Mouse (Mus musculus) heart, adult 18-20 months (tissue): ENCODE measurements at regions not wholly inside any gene's neighbourhood (a gene's known extent, or its start where the extent isn't known, plus 50 kb on each side); places are given as distances from the start of the nearest gene placed in this dataset.

Experiments
- DNase-seq, 2 experiments: peaks; one replicate each; pipeline ENCODE4 v3.0.0; 2021 to 2022; ENCODE audit warnings: mixed read lengths in 1 of 2

DNA sequence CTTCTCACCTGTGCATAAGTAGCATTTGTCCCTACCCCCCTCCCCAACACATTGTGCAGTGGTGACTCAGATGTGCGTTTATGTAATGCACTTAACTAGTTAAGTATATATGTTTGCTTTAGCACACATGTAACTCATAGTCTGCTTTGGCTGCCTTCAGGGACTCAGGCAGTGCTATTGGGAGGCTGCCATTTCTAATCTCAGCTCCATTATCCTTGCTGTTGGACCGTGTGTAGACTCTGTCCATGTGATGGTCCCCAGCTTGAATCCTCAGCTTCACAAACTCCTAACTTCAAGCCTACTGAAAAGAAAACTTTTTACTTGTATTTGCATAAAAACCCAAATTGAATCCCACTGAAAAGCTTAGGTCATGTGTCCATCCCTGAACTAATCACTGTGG is 194.7 kb upstream of the Ppp2r3a start:
- DNase-seq = peak; percentile 30 to 41

DNA sequence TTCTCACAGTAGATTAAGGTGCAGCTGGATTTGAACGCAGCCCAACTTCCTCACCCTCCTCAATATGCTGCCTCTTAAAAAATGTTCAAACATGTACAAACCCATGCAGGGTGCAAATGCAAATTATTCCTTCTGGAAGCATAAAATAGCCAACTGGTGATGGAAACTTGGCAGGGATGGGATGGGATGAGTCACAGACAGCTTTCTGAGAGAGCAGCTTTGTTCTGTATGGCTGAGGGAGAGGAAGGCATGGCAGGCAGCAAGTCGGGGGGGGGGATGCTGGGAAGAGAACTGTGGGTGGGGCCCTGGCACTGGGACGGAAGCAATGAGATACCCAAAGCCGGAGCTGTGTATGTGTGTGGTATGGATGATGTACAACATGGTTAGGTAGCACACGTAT is 194.2 kb upstream of the Ppp2r3a start:
- DNase-seq = peak; percentile 35 to 66

DNA sequence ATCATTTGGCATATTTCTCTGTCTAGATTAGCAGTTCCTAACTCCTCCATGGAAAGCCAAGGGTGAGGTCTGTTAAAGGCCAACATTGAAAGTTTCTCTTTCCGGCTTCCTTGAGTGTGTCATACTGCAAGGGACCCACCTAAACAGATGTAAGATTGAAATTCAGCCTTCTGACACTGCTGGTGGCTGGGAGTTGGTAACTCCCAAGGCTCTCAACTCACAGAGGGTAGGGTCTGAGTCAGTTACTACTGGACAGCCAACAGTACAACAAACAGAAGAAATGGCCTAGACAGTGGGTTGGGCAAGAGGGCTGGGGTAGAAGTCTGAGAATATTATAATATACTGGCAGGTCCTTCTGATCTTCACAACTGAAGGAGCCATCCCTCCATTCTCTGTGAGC is 193.7 kb upstream of the Ppp2r3a start:
- DNase-seq = peak; percentile 23 to 50

DNA sequence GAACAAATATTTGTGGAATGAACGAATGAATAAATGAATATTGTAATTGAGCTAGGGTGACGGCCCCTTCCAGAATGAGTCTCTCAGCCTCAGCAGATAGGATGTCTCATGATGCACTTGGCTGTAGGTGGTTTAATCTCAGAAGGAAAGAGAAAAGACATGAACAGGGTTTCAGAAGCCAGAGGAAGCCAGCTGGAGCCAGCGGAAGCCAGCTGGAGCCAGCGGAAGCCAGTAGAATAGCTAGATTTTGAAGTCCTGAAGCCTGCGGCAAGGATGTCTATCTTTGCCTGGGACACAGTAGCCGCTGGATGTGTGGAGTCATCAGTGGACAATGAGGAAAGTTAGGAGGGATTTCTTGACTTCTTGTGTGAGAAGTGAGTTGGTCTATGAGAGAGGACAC is 188.3 kb upstream of the Ppp2r3a start:
- DNase-seq = peak; percentile 38 to 62

DNA sequence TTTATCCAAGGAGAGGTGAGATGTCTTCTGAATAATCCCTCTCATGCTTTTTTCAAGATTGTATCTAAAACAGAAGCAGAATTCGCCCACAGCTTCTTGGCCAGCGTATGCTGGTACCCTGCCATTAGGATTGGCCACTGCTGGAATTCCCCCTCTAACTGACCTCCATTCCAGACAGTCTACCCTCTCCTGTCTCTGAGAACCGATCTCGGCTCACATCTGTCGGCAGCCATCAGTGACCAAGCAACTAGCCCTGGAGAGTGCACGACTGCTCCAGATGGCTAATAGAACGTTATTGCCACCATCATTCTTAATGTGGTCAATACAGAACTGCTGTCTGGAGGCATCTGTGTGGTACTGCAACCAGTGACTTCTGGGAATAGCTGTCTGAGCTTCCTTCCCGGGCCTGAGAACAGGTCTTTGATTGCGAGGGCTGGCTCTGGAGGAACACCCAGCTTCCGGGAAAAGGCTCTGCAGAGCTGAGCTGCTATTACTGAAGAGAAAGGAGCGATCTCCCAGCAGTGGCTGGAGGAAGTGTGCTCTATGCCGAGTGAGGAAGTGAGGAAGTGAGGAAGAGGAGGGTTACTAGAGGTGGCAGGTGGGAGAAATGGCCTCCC is 187.1 kb upstream of the Ppp2r3a start:
- peak; percentile 5 to 9 for DNase-seq

DNA sequence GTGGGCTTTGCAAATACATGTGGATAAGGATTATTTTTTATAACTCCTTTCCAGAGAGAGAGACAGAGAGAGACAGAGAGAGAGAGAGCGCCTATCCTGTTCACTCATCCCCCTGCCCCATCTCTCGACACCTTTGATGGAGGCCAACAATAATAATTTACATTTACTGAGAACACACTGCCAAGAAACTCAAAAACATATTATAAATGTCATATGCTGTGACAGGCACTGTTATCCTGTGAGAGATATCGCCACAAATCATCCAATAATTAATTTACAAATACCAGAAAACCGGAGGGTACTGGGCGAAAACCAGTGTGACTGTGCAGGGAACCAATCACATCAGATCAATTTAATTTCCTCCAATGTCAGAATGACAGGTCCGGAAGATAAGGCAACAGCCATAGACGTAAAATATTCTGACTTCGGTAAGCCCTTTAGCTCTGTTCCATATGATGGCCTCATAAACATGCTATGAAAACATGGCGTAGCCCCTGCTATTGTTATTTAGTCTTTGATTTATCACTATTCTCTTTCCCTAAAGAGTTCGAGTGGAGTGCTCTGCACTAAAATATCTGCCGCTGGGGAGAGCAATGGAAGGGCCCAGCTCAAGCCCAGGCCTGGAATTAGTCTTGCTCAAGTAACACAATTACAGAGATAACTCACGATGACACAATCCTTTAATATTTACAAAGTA is 173.5 kb upstream of the Ppp2r3a start:
- DNase-seq = no peak

DNA sequence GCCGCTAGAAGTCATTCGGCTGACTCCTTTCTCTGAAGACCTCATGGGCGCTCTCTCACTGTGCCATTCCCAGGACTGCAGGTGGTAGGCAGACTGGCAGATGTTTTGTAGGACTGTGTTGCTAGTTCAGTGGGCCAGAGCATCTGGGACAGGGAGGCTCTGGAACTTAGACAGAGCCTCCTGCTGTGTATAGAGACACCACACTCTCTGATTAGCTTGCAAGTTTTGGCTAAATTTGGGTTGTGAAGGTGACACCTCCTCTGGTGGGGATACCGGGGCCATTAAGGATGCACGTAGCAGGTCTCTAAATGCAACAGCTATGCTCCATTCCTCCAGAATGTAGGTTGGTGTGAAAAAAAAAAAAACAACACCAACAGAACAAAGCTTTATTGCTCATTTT is 171.4 kb upstream of the Ppp2r3a start:
- no peak for DNase-seq

DNA sequence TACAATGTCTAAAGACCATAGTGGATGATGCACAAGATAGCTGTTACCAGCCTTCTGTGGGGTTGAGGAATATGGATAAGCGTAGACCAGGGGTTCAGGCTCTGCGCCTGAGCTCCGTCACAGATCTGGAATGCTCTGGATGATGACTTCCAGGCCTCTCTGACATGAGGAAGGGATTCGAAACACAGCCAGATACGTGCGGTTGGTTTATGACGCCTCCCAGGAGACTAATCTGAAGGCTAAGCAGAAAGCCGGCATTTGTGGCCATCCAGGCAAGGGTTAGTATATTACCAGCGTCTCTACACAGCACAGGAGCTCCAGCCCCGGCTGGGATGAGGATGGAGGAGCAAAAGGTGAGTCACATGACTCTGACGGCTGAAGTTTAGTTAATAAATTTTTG is 170.4 kb upstream of the Ppp2r3a start:
- no peak for DNase-seq

DNA sequence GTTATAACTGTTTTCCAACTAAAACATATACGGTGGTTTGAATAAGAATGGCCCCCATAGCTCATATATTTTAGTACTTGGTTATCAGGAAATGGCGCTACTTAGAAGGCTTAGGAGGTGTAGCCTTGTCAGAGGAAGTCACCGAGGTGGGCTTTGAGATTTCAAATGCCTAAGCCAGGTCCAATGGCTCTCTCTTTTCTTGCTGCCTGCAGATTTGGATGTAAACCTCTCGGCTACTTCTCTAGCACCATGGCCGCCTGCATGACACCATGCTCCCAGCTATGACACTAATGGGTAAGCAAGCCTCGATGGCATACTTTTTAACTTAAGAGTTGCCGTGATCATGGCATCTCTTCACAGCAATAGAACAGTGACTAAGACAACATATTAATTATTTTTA is 169.5 kb upstream of the Ppp2r3a start:
- DNase-seq = no peak

DNA sequence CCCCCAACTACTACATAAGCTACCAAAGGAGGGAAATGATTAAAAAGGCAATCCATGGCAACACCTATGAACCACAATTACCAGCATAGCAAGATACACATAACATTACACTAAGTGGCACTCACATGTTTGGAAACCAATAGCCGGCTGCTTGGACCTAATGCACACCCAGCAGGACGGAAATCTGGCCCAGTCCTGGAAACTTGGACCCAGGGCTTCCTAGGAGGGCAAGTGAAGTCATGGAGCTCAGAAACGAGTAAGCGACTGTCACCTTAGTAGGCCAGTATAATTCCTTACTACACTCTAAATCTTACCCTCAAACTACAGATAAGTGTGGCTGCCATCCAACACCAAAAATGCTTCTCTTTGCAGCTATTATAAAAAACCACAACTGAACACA is 168.6 kb upstream of the Ppp2r3a start:
- DNase-seq = no peak

DNA sequence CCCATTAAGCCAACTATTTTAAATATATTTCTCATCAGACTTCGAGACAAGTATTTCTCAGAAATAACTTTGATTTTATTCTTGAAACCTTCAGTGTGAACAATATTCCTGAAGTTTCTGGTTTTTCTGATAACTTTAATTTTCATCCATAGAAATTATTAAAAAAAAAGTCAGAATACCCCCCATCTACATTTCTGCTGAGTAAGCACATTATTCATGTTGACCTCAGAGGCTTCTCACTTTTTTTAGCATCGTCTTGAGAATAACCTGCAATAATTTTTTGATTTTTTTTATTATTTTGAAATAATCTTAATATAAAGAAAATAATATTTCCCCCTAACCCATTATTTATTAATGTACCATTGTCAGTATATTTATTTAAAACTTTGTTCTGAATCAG is 166.1 kb upstream of the Ppp2r3a start:
- DNase-seq = no peak

DNA sequence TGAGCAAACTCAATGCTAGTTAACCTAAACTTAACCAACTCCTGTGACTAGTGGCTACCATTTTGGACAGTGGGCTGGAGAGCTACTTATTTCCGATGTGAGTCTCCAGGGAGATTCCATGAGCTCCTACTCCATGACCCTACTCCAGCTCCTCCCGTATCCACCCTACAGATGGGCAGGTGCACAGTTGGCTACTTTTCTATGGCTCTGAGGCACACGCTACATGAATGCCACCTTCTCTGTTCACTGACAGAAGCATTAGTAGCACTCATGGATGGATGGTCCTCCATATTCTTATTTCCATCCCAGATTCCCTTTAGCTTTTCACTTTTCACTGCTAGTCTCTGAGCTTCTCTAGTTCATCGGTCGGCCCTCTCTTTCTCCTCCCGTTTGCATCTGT is 164.7 kb upstream of the Ppp2r3a start:
- DNase-seq = no peak

DNA sequence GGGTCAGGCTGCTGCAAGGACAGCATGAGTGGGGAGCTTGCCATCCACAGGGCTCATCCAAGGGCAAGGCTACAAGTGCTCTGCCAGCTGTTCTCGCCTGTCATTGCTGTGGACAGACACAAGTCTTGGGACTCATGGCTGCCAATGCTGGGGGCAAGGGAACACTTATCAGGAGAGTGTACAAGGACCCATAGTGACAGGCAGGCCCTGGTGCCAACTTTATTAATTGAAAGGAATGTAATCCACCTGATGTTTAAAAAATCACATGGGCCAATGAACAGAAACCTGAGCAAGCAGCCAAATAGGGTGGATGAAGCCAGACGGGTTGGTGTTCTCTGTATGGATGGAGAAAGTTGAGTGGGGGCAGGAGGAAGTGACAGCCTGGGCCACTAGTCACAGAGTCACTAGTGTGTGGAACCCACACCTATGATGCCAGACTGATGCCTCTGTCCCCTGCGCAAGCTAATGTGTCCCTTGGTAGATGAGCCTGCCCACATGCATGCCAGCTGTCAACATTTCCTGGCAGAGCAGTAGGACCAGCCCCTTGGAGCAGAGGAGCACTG is 161.6 kb upstream of the Ppp2r3a start:
- peak; percentile 50 to 78 for DNase-seq

DNA sequence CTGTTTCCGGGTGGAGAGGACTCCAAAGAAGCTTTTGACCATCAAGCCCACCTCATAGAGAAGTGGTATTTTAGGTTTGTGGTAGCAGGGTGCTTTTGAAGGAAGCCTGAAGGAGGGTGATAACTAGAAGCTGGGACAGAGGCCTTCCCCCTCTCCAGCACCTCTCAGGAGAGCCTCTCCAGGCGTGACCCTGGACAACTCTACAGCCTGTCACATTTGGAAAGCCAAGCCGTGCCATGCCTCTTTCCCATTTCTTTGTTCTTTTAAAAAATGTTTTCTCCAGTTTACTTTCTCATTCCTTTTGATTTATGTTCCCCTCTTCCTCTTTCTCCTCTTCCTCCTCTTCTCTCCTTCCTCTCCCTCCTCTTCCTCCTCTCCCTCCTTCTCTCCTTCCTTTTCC is 160.4 kb upstream of the Ppp2r3a start:
- DNase-seq = no peak

DNA sequence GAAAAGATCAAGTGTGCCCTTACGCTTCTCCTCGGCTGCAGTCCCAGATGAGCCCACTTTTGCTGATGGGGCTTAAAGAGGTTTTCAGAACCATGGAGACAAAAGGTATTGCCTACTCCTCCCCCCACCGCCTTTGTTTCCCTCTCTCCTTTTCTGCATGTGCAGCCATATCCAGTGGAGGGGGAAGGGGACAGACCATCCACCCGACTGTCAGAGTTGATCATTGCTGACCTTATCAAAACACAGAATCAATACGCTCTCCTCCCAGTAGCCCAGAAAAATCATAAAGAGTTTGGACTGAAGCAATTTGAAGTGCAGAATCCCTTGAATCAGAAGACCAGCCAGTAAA is 159.9 kb upstream of the Ppp2r3a start:
- DNase-seq = no peak

DNA sequence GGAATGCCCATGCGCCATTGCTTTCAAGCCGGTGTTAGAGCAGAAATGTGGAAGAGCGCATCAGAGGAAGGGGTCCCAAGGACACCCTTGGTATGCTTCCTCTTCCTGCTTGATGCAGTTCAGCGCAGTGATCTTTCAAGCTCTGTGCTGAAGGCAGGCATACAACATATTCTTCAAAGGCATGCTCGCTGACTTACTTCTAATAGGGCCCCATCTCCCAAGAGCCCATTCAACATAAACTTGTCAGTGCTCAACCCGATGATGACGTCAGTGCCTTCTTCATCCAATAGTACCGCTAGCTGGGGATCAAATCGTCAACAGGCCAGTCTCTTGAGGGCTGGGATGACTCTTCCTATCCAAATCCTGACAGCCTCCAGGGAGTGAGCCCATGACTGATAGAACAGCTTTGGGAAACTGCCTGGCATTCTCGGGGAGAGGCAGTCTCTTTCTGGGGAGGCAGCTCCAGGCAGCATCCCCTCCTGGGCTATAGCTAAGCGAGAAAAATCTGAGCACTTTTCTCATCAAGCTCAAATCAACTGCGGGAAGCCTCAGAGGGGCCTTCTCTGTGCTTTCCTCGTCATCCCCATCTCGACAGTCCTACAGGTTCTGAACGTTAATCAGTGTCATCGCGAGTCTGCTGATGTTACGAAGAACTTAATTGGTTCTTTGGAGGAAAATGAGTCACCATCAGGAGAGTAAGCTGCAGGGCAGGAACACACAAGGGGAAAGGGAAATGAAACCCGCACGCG is 159.4 kb upstream of the Ppp2r3a start:
- DNase-seq = no peak

DNA sequence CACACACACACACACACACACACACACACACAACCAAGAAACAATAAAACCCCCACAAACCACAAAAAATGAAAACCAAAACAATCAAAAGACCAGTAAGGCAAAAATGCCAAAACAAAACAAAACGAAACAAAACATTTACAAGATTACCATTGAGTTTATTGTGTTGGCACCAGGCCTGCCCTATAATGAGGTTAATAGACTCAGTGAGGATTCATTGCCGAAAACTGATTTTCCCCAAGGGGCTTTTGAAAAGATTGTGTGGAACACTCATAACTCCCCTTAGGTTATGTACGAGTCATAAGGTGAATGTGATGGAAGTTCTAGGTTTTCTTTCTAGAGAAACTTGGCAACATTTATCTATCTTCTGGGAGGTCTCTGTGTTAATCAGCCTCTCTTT is 158.8 kb upstream of the Ppp2r3a start:
- DNase-seq = no peak

DNA sequence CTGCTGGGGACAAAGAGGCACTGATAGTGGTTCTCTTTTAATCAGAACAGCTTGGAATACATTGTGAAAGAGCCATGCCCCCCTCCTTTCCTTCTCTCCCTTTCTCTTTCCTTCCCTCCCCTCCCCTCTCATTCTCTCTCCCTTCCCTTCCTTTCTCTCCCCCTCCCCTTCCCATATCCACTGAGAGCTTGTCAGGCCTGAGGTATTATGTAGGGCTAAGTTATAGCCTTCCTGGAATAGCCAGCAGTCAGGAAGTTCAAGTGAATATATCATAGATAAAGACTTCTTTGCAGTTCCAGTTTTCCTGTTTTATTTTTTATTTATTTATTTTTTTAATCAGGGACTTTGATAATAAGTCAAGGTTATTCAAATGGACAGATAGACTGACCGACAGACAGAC is 156.5 kb upstream of the Ppp2r3a start:
- DNase-seq = no peak

DNA sequence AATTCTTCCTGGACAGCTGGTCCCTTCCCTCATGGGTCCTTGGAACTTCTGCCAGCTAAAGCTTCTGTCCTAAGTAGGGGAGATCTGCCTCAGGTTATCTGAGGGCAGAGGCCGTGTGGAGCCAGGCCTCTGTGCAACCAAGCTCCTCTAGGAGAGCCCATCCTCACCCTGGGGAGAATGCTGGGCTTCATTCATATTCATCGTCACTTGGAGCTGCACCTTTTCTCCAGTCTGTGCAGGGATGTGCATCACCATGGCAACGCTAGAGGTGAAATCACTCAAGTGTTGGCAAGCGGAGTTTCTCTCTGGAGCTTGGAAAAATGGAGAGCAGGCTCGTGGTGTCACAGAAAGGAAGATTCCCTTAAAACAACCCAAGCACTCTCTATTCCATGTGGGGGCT is 155.5 kb upstream of the Ppp2r3a start:
- no peak for DNase-seq

DNA sequence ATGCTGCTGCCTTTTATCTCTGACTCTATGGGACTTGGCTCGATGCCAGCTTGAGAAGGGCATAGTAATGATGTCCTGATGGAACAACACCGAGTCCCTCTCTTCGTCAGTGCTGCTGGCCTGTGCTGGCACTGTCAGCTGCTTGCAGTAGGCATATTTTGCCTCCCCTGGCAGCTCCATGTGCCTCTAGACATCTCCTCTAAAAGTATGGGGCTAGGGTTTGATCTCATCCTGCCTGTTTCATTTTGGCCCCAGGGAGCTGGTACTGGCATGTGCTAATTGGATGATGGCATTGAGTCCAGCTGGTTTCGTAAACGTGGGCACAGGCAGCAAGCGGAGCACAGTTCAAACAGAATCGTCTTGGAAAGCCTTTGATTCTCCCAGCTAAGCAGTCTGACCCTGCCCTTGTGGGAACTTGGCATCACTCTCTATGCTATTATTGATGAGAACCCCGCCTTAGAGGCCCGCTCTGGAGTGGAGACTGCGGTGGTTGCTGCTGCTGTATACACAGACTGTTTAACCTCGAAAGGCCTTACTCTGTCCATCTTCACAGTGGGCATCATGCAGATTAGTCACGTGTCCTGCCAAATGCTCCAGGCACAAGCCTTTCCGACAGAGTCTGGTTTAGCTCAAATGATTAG is 153.0 kb upstream of the Ppp2r3a start:
- DNase-seq = peak in 1 of 2 experiments; percentile 7

DNA sequence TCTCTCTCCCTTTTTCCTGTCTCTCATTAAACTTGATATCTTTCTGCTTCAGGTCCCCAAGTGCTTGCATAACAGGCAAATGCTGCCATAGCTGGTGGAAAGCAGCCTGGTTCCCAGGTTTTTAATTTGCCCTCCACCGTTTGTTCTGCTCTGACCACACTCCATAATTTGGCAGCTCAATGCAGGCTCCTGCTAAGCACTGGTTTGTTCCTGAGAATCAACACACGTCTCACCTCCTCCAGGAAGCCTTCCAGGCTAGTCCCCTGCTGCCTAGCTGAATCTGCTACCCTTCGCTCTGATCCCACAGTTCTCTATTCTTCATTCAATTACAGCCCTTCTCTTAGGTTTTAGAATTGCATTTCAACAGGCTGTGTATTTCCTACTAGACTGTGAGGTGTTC is 152.4 kb upstream of the Ppp2r3a start:
- no peak for DNase-seq

DNA sequence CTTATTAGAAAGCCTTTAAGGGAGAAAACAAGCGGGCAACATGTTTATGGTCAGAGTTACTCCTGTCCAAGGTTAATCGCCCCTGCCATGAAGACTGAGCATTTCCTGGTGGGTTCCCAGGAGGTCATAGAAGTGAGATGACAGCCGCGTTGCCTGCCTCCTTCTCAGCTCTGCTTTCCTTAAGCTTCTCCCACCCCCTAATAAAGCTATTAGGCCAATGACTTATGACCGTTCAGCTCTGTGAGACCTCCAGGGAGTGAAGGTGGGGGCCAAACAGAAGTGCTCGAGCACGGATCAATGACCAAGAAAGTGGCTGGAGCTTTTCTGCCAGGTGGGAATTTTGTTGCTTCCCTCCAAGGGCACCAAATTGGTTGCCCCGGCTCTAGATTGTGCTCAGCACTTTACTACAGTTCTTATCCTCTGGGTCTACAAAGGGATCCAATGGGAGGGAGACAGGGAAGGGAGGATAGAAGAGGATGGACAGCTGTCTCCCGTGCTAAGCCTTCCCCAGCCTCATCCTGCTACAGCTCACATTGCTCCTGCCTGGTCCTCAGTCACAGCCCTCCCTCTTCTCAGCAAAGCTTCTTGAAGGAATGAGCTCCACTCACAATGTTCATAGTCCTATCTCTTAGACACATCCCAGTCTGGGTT is 151.1 kb upstream of the Ppp2r3a start:
- no peak for DNase-seq
